Mouse (Mus musculus): ENCODE measurements around the gene Fip1l1. TPM values are rescaled to one million over a fixed set of nuclear protein-coding genes. Genes with fewer than 3 reads are reported as not detected.

The Fip1l1 gene
- polyA plus RNA-seq, 1 experiment: 18.1 TPM

- H3K27ac ChIP-seq (ENCODE audit: control insufficient read depth, insufficient read depth, low read depth, low read length): no peak overlapping the region
- H3K4me3 ChIP-seq (ENCODE audit: control insufficient read depth, low read depth, low read length): no peak overlapping the region
- no peaks in the 10 kb centered on the region for H3K27me3 ChIP-seq (ENCODE audit: control insufficient read depth, insufficient read depth, low read length)
- no peaks in the 10 kb centered on the region; the same call in 1 of the 2 replicates for H3K4me1 ChIP-seq (ENCODE audit: control insufficient read depth, insufficient read depth, low read length)
- no peaks in the 10 kb centered on the region for H3K36me3 ChIP-seq (ENCODE audit: control insufficient read depth, insufficient read depth, low read length)
- TF ChIP-seq CTCF (IDR thresholded peaks at IDR 0.05; ENCODE audit: control insufficient read depth, insufficient read depth, insufficient replicate concordance, low read depth, low read length): no peak
- no peak for TF ChIP-seq POLR2A (IDR thresholded peaks at IDR 0.05; ENCODE audit: control insufficient read depth, low read depth, low read length)
Measured at GRCm38 (mm10) chr5:74624385-74624784, 89.1 kb downstream of the Fip1l1 start.

DNA sequence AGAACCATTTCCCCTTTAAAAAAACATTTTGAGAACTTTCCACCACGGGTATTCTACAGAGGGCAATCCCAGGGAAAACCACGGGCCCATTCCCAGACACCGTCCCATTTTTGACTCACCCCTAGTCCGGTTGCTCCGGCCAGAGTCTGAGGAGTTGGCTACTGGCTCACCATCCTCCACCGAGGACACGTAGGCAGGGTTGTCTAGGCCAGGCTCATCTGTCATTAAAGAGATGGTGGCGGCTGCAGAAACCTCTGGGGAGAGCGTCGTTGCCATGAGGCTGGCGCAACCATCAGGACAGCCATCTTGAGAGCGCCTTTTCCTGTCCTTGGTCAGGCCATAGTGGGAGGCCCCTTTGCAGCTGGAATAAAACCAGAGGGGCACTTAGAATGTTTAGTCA lies 92.8 kb downstream of the Fip1l1 start:
- H3K27me3 ChIP-seq (ENCODE audit: control insufficient read depth, insufficient read depth, low read length): no peaks in the 10 kb centered on the region
- no peak overlapping the region for H3K4me3 ChIP-seq (ENCODE audit: control insufficient read depth, low read depth, low read length)
- H3K27ac ChIP-seq (ENCODE audit: control insufficient read depth, insufficient read depth, low read depth, low read length): no peak overlapping the region
- no peaks in the 10 kb centered on the region for H3K4me1 ChIP-seq (ENCODE audit: control insufficient read depth, insufficient read depth, low read length)
- H3K36me3 ChIP-seq (ENCODE audit: control insufficient read depth, insufficient read depth, low read length): no peaks in the 10 kb centered on the region
- no peak for TF ChIP-seq POLR2A (IDR thresholded peaks at IDR 0.05; ENCODE audit: control insufficient read depth, low read depth, low read length)
- TF ChIP-seq CTCF (IDR thresholded peaks at IDR 0.05; ENCODE audit: control insufficient read depth, insufficient read depth, insufficient replicate concordance, low read depth, low read length): no peak

GRCm38 (mm10) chr5:74632369-74633114 lies 97.3 kb downstream of the Fip1l1 start:
- Histone ChIP-seq H3K27ac (ENCODE audit: control insufficient read depth, insufficient read depth, low read depth, low read length) (no peak overlapping the region), H3K27me3 (ENCODE audit: control insufficient read depth, insufficient read depth, low read length) (no peaks in the 10 kb centered on the region), H3K4me1 (ENCODE audit: control insufficient read depth, insufficient read depth, low read length) (no peaks in the 10 kb centered on the region), H3K36me3 (ENCODE audit: control insufficient read depth, insufficient read depth, low read length) (no peaks in the 10 kb centered on the region), H3K4me3 (ENCODE audit: control insufficient read depth, low read depth, low read length) (no peak overlapping the region)
- no peak for TF ChIP-seq CTCF (IDR thresholded peaks at IDR 0.05; ENCODE audit: control insufficient read depth, insufficient read depth, insufficient replicate concordance, low read depth, low read length)
- TF ChIP-seq POLR2A (IDR thresholded peaks at IDR 0.05; ENCODE audit: control insufficient read depth, low read depth, low read length): no peak

DNA sequence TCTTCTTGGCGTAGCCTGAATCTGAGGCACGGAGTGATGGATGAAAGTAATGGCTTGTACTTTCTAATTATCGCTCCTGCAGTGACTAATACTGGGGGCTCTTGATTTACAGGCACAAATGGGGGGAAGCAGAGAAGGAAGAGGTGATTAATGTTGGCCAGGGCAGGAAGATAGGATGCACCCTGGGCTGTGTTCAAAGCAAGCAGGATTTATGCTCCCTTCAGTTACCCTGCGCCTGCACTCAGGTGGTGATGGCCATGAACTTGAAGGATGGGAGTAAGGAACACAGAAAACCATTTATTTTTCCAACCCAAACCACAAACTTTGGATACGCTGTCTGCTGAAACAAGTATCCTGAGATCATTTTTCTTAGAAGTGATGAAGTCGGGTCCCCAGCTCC lies 98.2 kb downstream of the Fip1l1 start:
- TF ChIP-seq POLR2A (IDR thresholded peaks at IDR 0.05; ENCODE audit: control insufficient read depth, low read depth, low read length) (no peak), CTCF (IDR thresholded peaks at IDR 0.05; ENCODE audit: control insufficient read depth, insufficient read depth, insufficient replicate concordance, low read depth, low read length) (no peak)
- Histone ChIP-seq H3K36me3 (ENCODE audit: control insufficient read depth, insufficient read depth, low read length) (no peaks in the 10 kb centered on the region), H3K4me3 (ENCODE audit: control insufficient read depth, low read depth, low read length) (no peak overlapping the region), H3K4me1 (ENCODE audit: control insufficient read depth, insufficient read depth, low read length) (no peaks in the 10 kb centered on the region), H3K27ac (ENCODE audit: control insufficient read depth, insufficient read depth, low read depth, low read length) (no peak overlapping the region), H3K27me3 (ENCODE audit: control insufficient read depth, insufficient read depth, low read length) (no peaks in the 10 kb centered on the region)

DNA sequence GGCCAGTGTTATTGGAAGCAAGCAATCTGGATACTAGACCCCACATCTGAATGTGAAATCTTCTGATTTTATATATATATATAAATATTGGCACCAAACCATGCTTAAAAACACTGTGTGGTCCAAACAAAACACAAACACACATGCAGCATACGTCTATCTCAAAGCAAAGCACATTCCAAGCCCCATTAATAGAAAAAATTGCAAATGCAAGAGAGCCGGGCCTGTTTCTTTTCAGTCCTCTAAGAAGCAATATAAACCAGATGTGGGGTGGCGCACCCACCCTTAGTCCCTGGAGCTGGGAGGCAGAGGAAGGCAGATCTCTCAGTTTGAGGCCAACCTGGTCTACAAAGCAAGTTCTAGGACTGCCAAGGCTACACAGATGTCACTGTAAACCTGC lies 99.1 kb downstream of the Fip1l1 start:
- no peak overlapping the region for H3K27ac ChIP-seq (ENCODE audit: control insufficient read depth, insufficient read depth, low read depth, low read length)
- H3K36me3 ChIP-seq (ENCODE audit: control insufficient read depth, insufficient read depth, low read length): no peaks in the 10 kb centered on the region
- H3K4me1 ChIP-seq (ENCODE audit: control insufficient read depth, insufficient read depth, low read length): no peaks in the 10 kb centered on the region
- H3K4me3 ChIP-seq (ENCODE audit: control insufficient read depth, low read depth, low read length): no peak overlapping the region
- no peak for TF ChIP-seq CTCF (IDR thresholded peaks at IDR 0.05; ENCODE audit: control insufficient read depth, insufficient read depth, insufficient replicate concordance, low read depth, low read length)
- no peak for TF ChIP-seq POLR2A (IDR thresholded peaks at IDR 0.05; ENCODE audit: control insufficient read depth, low read depth, low read length)
- no peaks in the 10 kb centered on the region for H3K27me3 ChIP-seq (ENCODE audit: control insufficient read depth, insufficient read depth, low read length)

- H3K27ac ChIP-seq (ENCODE audit: control insufficient read depth, insufficient read depth, low read depth, low read length): no peak overlapping the region
Measured at GRCm38 (mm10) chr5:74639516-74639915, 104.3 kb downstream of the Fip1l1 start.

DNA sequence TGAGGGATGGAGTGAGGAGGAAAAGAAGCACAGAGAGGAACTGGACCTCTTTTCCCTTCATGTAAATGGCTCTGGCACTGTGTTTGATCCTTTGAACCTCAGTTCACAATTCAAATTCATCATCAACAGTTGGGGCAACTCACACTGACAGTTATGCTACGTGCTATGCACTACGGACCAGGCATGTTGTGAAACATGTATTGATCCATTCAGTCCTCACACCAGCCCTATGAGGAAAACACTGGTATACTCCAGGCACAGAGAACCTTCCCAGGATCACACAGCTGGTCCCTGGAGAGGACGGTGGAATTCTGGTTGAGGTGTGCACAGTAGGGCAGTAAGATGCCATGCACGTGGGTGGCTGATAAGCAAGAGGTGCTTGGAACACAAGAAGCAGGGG lies 105.3 kb downstream of the Fip1l1 start:
- Histone ChIP-seq H3K4me1 (ENCODE audit: control insufficient read depth, insufficient read depth, low read length) (no peaks in the 10 kb centered on the region), H3K27ac (ENCODE audit: control insufficient read depth, insufficient read depth, low read depth, low read length) (no peak overlapping the region), H3K27me3 (ENCODE audit: control insufficient read depth, insufficient read depth, low read length) (no peaks in the 10 kb centered on the region), H3K36me3 (ENCODE audit: control insufficient read depth, insufficient read depth, low read length) (no peaks in the 10 kb centered on the region), H3K4me3 (ENCODE audit: control insufficient read depth, low read depth, low read length) (no peak overlapping the region)
- TF ChIP-seq POLR2A (IDR thresholded peaks at IDR 0.05; ENCODE audit: control insufficient read depth, low read depth, low read length) (no peak), CTCF (IDR thresholded peaks at IDR 0.05; ENCODE audit: control insufficient read depth, insufficient read depth, insufficient replicate concordance, low read depth, low read length) (no peak)

More at GRCm38 (mm10) chr5:74639516-74639915, 104.3 kb downstream of the Fip1l1 start:
- Histone ChIP-seq H3K27me3 (ENCODE audit: control insufficient read depth, insufficient read depth, low read length) (no peaks in the 10 kb centered on the region), H3K4me3 (ENCODE audit: control insufficient read depth, low read depth, low read length) (no peak overlapping the region), H3K36me3 (ENCODE audit: control insufficient read depth, insufficient read depth, low read length) (no peaks in the 10 kb centered on the region), H3K4me1 (ENCODE audit: control insufficient read depth, insufficient read depth, low read length) (no peaks in the 10 kb centered on the region)
- TF ChIP-seq CTCF (IDR thresholded peaks at IDR 0.05; ENCODE audit: control insufficient read depth, insufficient read depth, insufficient replicate concordance, low read depth, low read length): no peak
- TF ChIP-seq POLR2A (IDR thresholded peaks at IDR 0.05; ENCODE audit: control insufficient read depth, low read depth, low read length): no peak
